Mouse (Mus musculus) adrenal gland, postnatal 36 days (tissue): Measurements from ENCODE around the gene Upk2. TPM values are rescaled to one million over a fixed set of nuclear protein-coding genes. Genes with fewer than 3 reads are reported as not detected.

Experiments used
- DNase-seq, 2 experiments: peaks; one replicate each; pipeline ENCODE4 v3.0.0; 2021; ENCODE audit warnings: mixed read lengths in 1 of 2
- long read RNA-seq, 2 experiments: library from polyadenylated mRNA; stranded (forward); transcript quantifications; one replicate each; pipeline ENCODE4 v2.0.0; 2021; ENCODE audit warnings: borderline sequencing depth in 2 of 2
- total RNA-seq, 2 experiments: library from RNA; stranded (reverse); gene quantifications; 2 replicates each; pipeline ENCODE4 v1.2.3; 2021

The Upk2 gene
- total RNA-seq, result not detected
- long read RNA-seq, experiment 1, result 0 reads
- long read RNA-seq, experiment 2, result 0 reads

GRCm38 (mm10) chr9:44454891-44455220 is at the start of gene Upk2:
Gene Upk2 (minus strand): TSS chr9:44454976.
- no peak for DNase-seq

- peak; percentile 80 to 83 for DNase-seq
Measured at GRCm38 (mm10) chr9:44502006-44502405, 47.2 kb upstream of the Upk2 start.

GRCm38 (mm10) chr9:44501206-44501879 is 46.6 kb upstream of the Upk2 start:
- no peak for DNase-seq

GRCm38 (mm10) chr9:44500638-44501175 is 45.9 kb upstream of the Upk2 start:
- no peak for DNase-seq

- no peak for DNase-seq
Measured at GRCm38 (mm10) chr9:44500163-44500533, 45.4 kb upstream of the Upk2 start.

- DNase-seq, result peak in 1 of 2 experiments; percentile 58
Measured at GRCm38 (mm10) chr9:44499356-44500162, 44.8 kb upstream of the Upk2 start.

GRCm38 (mm10) chr9:44498421-44499355 is 43.9 kb upstream of the Upk2 start:
- peak; percentile 88 to 89 for DNase-seq

GRCm38 (mm10) chr9:44497624-44498377 is 43.0 kb upstream of the Upk2 start:
- peak in 1 of 2 experiments; percentile 65 for DNase-seq

GRCm38 (mm10) chr9:44496803-44497461 is 42.2 kb upstream of the Upk2 start:
- DNase-seq, result no peak

GRCm38 (mm10) chr9:44495810-44496344 is 41.1 kb upstream of the Upk2 start:
- DNase-seq, result no peak

GRCm38 (mm10) chr9:44494863-44495809 is 40.4 kb upstream of the Upk2 start:
- peak in 1 of 2 experiments; percentile 38 for DNase-seq

- peak in 1 of 2 experiments; percentile 64 for DNase-seq
Measured at GRCm38 (mm10) chr9:44494261-44494862, 39.6 kb upstream of the Upk2 start.

- DNase-seq, result no peak
Measured at GRCm38 (mm10) chr9:44492631-44493461, 38.1 kb upstream of the Upk2 start.

GRCm38 (mm10) chr9:44491351-44491750 is 36.6 kb upstream of the Upk2 start:
- peak in 1 of 2 experiments; percentile 46 for DNase-seq

GRCm38 (mm10) chr9:44490086-44490967 is 35.6 kb upstream of the Upk2 start:
- peak in 1 of 2 experiments; percentile 52 for DNase-seq

GRCm38 (mm10) chr9:44489651-44490085 is 34.9 kb upstream of the Upk2 start:
- peak in 1 of 2 experiments; percentile 50 for DNase-seq
